Mouse (Mus musculus): Measurements from ENCODE around the gene Lipc.

GRCm38 (mm10) chr9:70867381-70867780 is 84.6 kb downstream of the Lipc start:
- TF ChIP-seq CTCF (IDR thresholded peaks at IDR 0.05; ENCODE audit: control insufficient read depth, insufficient read depth, low read length) (no peak), POLR2A (IDR thresholded peaks at IDR 0.05; ENCODE audit: borderline replicate concordance, control insufficient read depth, low read depth, low read length) (no peak)

Measured in bone marrow, adult 2 months (tissue).